Mouse (Mus musculus): ENCODE measurements around the gene Hspa13.
A peak's percentile ranks its signal among the peaks of the same experiment; 100 is the strongest.

Hspa13 gene

DNA sequence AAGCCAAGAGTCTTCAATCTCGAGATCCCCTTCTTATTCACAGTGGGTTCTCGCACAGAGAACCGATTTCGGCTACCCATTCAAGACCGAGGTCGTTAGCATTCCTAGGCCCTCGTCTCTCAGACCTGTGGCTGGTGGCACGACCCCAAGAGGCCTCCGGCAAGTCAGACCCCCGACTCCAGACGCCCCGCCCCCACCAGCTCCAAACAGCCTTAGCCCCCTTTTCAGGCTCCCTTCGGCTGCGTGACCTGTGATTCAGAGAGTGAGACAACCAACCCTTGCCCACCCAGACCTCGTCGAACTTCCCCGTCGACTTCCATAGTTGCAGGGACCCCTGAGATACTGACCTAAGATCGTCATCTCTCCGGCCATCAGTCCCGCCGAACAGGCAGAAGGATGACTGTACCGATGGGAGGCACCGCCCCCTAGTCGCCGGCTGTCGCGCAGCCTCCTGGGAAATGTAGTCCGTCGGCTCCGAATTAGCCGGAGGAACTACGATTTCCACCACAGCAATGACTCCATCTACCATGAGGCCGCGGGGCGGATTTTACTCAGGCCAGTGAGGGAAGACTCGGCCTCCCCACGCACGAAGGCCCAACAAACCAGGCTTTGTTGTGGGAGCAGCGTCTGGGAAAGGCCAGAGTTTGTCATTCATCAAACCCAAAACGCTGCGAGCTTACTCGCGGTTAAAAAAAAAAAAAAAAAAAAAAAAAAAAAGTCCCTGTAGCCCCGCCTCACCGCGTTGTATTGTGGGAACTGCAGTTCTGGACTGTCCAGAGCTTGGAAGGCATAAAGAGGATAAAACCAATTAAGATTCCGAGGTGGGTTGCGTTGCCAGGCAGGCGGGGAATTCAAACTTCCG is at the start of gene Hspa13:
TSS of gene Hspa13 (minus strand) at position 717 of the 862 bp plus-strand sequence.
- peak; percentile 93 for DNase-seq (ENCODE audit: low spot score)

GRCm38 (mm10) chr16:75779271-75779670 is 12.4 kb upstream of the Hspa13 start:
- no peak for DNase-seq (ENCODE audit: low spot score)

DNA sequence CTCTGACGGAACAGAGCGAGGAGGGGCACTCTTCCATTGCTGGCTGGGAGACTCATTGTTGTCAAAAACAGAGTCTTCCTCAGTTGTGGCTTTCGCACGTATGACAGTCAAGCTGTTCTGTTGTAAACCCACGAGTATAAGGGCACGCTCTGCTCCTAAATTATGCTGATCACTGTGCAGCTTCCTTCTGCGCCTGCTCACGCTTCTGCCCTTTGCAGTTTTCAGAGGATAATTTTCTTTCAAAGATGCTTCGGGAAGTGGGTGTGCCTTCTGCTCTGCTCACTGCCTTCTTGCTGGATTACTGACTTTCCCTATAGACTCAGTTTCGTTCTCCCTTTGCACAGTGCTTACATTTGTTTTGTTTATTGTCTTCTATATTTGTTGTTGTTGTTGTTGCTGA is 6.3 kb upstream of the Hspa13 start:
- no peak for DNase-seq (ENCODE audit: low spot score)

- no peak for DNase-seq (ENCODE audit: low spot score)
Observed at GRCm38 (mm10) chr16:75767250-75768002, 522 bp upstream of the Hspa13 start.

DNA sequence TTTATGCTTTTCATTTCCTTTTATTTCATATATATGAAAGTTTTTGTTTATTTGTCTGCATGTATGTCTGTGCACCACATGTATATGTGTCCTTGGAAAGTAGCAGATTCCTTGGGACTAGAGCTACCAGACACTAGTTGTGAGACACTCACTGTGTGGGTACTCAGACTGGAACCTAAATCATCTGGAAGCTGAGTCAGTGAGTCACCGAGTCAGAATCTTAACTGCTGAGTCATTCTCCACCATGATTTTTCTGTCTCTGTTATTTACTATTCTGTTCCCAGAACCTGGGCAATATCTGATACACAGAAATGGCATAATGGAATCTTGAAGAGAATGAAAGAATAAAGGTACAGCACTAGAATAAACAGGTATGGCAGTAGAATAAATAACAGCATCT is 14.0 kb downstream of the Hspa13 start:
- no peak for DNase-seq (ENCODE audit: low spot score)

DNA sequence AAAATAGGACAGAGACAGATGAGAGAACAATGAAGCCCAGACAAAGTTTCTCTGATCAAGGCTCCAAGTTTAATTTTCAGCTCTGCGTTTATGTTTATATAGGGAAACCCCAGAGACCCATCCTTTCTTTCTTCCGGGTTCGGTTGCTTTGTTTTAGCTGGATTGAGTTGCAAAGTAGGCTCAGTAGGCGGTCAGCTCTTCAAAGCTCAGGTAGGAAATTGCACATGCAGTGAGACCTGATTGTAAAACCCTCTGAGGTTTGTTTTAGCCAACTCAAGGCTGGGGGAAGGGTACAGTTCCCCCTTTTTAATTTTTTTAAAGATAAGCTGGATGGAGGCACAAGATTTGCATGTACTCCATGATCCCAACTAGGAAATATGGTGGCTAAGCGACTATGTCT is 16.8 kb downstream of the Hspa13 start:
- no peak for DNase-seq (ENCODE audit: low spot score)

DNA sequence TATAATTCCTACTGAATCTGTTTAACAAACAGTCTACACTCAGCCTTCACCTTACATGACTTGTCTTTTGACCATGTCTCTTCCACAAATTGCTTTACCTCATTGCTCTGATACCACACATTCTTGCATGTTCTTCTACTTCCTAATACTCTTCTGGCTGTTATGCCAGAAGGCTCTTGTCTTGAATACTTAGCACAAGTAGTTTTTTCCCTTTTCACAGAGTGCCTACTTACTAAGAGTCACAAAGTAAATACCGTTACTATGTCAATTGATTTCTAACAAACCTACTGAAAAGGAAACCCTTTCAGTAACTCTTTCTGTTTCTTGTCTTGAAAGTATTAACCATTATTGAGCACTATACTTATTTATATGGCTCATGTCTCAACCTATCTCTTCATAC is 18.0 kb downstream of the Hspa13 start:
- DNase-seq (ENCODE audit: low spot score): no peak

GRCm38 (mm10) chr16:75744014-75744413 is 22.9 kb downstream of the Hspa13 start:
- DNase-seq (ENCODE audit: low spot score): no peak

GRCm38 (mm10) chr16:75717405-75718173 is 49.3 kb downstream of the Hspa13 start:
- DNase-seq (ENCODE audit: low spot score): no peak

GRCm38 (mm10) chr16:75696176-75696575 is 70.7 kb downstream of the Hspa13 start:
- peak; percentile 26 for DNase-seq (ENCODE audit: low spot score)

Data from ovary, postnatal 14 days (tissue).